Mouse (Mus musculus): ENCODE data around the gene Cys1. TPM values are rescaled to one million over a fixed set of nuclear protein-coding genes. Genes with fewer than 3 reads are reported as not detected.

Gene Cys1
- 1.8 and 1.9 TPM in 2 replicates for polyA plus RNA-seq (2015; fragmentation: Nextera tagmentation; extraction: Ambion mirVana)

GRCm38 (mm10) chr12:24681286-24682023 is at the start of gene Cys1:
TSS of gene Cys1 (minus strand) at chr12:24681813.
- H3K9ac ChIP-seq (ENCODE audit: low read length), result peak within 1 kb of the TSS; percentile 78
- peak; percentile 10; the same call in 1 of the 2 replicates for ATAC-seq (ENCODE audit: insufficient read depth, low FRiP score)
- peak within 1 kb of the TSS; percentile 50 for H3K4me3 ChIP-seq (replicated peaks; ENCODE audit: low read length)
- peaks cover 8% of the 10 kb centered on the region for H3K27me3 ChIP-seq (ENCODE audit: control insufficient read depth, insufficient read depth, low read length)
- H3K27ac ChIP-seq (ENCODE audit: low read length), result peak within 1 kb of the TSS; percentile 11; the same call in 1 of the 2 replicates
- peak within 1 kb of the TSS; percentile 84 for H3K4me2 ChIP-seq (ENCODE audit: low read depth, low read length)
- no peaks in the 10 kb centered on the region for H3K9me3 ChIP-seq (replicated peaks; ENCODE audit: control insufficient read depth, low read length)
- H3K4me1 ChIP-seq (ENCODE audit: control insufficient read depth, insufficient read depth, low read length), result peaks cover 27% of the 10 kb centered on the region
- no peaks in the 10 kb centered on the region for H3K36me3 ChIP-seq (ENCODE audit: control insufficient read depth, insufficient read depth, low read length)
- WGBS, result 8% methylated on average over 20 of the region's 20 CpGs

- 18% methylated on average over 2 of the region's 2 CpGs for WGBS
- H3K36me3 ChIP-seq (ENCODE audit: control insufficient read depth, insufficient read depth, low read length), result no peaks in the 10 kb centered on the region
- H3K27me3 ChIP-seq (ENCODE audit: control insufficient read depth, insufficient read depth, low read length), result no peaks in the 10 kb centered on the region
- peak overlapping the region; percentile 31 for H3K4me2 ChIP-seq (ENCODE audit: low read depth, low read length)
- H3K27ac ChIP-seq (ENCODE audit: low read length), result peak overlapping the region; percentile 91
- peaks cover 14% of the 10 kb centered on the region for H3K4me1 ChIP-seq (ENCODE audit: control insufficient read depth, insufficient read depth, low read length)
- H3K9ac ChIP-seq (ENCODE audit: low read length), result 0 out of 2 replicates have a peak overlapping the region, but pooled peaks have one; percentile 29
- no peak overlapping the region for H3K4me3 ChIP-seq (replicated peaks; ENCODE audit: low read length)
- peaks cover 1% of the 10 kb centered on the region; the same call in 1 of the 2 replicates for H3K9me3 ChIP-seq (replicated peaks; ENCODE audit: control insufficient read depth, low read length)
- peak; percentile 92 for ATAC-seq (ENCODE audit: insufficient read depth, low FRiP score)
These were observed 42.8 kb upstream of the Cys1 start for GRCm38 (mm10) chr12:24724369-24724768.

- Histone ChIP-seq H3K9ac (ENCODE audit: low read length) (0 out of 2 replicates have a peak overlapping the region, but pooled peaks have one; percentile 29), H3K4me2 (ENCODE audit: low read depth, low read length) (peak overlapping the region; percentile 31; the same call in 1 of the 2 replicates), H3K4me1 (ENCODE audit: control insufficient read depth, insufficient read depth, low read length) (peaks cover 14% of the 10 kb centered on the region), H3K27ac (ENCODE audit: low read length) (peak overlapping the region; percentile 91), H3K27me3 (ENCODE audit: control insufficient read depth, insufficient read depth, low read length) (no peaks in the 10 kb centered on the region), H3K4me3 (replicated peaks; ENCODE audit: low read length) (no peak overlapping the region), H3K9me3 (replicated peaks; ENCODE audit: control insufficient read depth, low read length) (no peaks in the 10 kb centered on the region), H3K36me3 (ENCODE audit: control insufficient read depth, insufficient read depth, low read length) (no peaks in the 10 kb centered on the region)
- peak; percentile 80 for ATAC-seq (ENCODE audit: insufficient read depth, low FRiP score)
- 27% methylated on average over 4 of the region's 4 CpGs for WGBS
These were observed 42.2 kb upstream of the Cys1 start for GRCm38 (mm10) chr12:24723859-24724258.

- H3K4me2 ChIP-seq (ENCODE audit: low read depth, low read length), result no peak overlapping the region
- no peak for ATAC-seq (ENCODE audit: insufficient read depth, low FRiP score)
- 24% methylated on average over 2 of the region's 2 CpGs for WGBS
- H3K9ac ChIP-seq (ENCODE audit: low read length), result no peak overlapping the region
- H3K27ac ChIP-seq (ENCODE audit: low read length), result peak overlapping the region; percentile 91
- no peaks in the 10 kb centered on the region for H3K36me3 ChIP-seq (ENCODE audit: control insufficient read depth, insufficient read depth, low read length)
- H3K4me3 ChIP-seq (replicated peaks; ENCODE audit: low read length), result no peak overlapping the region
- no peaks in the 10 kb centered on the region for H3K9me3 ChIP-seq (replicated peaks; ENCODE audit: control insufficient read depth, low read length)
- no peaks in the 10 kb centered on the region for H3K27me3 ChIP-seq (ENCODE audit: control insufficient read depth, insufficient read depth, low read length)
- H3K4me1 ChIP-seq (ENCODE audit: control insufficient read depth, insufficient read depth, low read length), result peaks cover 14% of the 10 kb centered on the region
These were observed 41.8 kb upstream of the Cys1 start for GRCm38 (mm10) chr12:24723434-24723833.

GRCm38 (mm10) chr12:24716721-24717301 is 35.2 kb upstream of the Cys1 start:
- ATAC-seq (ENCODE audit: insufficient read depth, low FRiP score), result peak; percentile 68; the same call in 1 of the 2 replicates
- no peaks in the 10 kb centered on the region for H3K27me3 ChIP-seq (ENCODE audit: control insufficient read depth, insufficient read depth, low read length)
- no peak overlapping the region for H3K9ac ChIP-seq (ENCODE audit: low read length)
- H3K4me3 ChIP-seq (replicated peaks; ENCODE audit: low read length), result no peak overlapping the region
- H3K36me3 ChIP-seq (ENCODE audit: control insufficient read depth, insufficient read depth, low read length), result 0 out of 2 replicates have a peak, but pooled peaks cover 7% of the 10 kb centered on the region
- H3K4me2 ChIP-seq (ENCODE audit: low read depth, low read length), result no peak overlapping the region
- H3K9me3 ChIP-seq (replicated peaks; ENCODE audit: control insufficient read depth, low read length), result no peaks in the 10 kb centered on the region
- H3K27ac ChIP-seq (ENCODE audit: low read length), result no peak overlapping the region
- H3K4me1 ChIP-seq (ENCODE audit: control insufficient read depth, insufficient read depth, low read length), result peaks cover 5% of the 10 kb centered on the region; the same call in 1 of the 2 replicates
- WGBS, result 54% methylated on average over 4 of the region's 4 CpGs

GRCm38 (mm10) chr12:24715268-24715896 is 33.8 kb upstream of the Cys1 start:
- Histone ChIP-seq H3K4me2 (ENCODE audit: low read depth, low read length) (no peak overlapping the region), H3K27ac (ENCODE audit: low read length) (no peak overlapping the region), H3K27me3 (ENCODE audit: control insufficient read depth, insufficient read depth, low read length) (no peaks in the 10 kb centered on the region), H3K36me3 (ENCODE audit: control insufficient read depth, insufficient read depth, low read length) (0 out of 2 replicates have a peak, but pooled peaks cover 9% of the 10 kb centered on the region), H3K9me3 (replicated peaks; ENCODE audit: control insufficient read depth, low read length) (no peaks in the 10 kb centered on the region), H3K4me3 (replicated peaks; ENCODE audit: low read length) (no peak overlapping the region), H3K9ac (ENCODE audit: low read length) (no peak overlapping the region), H3K4me1 (ENCODE audit: control insufficient read depth, insufficient read depth, low read length) (peaks cover 11% of the 10 kb centered on the region; the same call in 1 of the 2 replicates)
- no peak for ATAC-seq (ENCODE audit: insufficient read depth, low FRiP score)
- WGBS, result 70% methylated on average over 2 of the region's 2 CpGs

- no peak for ATAC-seq (ENCODE audit: insufficient read depth, low FRiP score)
- Histone ChIP-seq H3K9ac (ENCODE audit: low read length) (no peak overlapping the region), H3K36me3 (ENCODE audit: control insufficient read depth, insufficient read depth, low read length) (0 out of 2 replicates have a peak, but pooled peaks cover 9% of the 10 kb centered on the region), H3K4me2 (ENCODE audit: low read depth, low read length) (no peak overlapping the region), H3K4me1 (ENCODE audit: control insufficient read depth, insufficient read depth, low read length) (peaks cover 12% of the 10 kb centered on the region; the same call in 1 of the 2 replicates), H3K9me3 (replicated peaks; ENCODE audit: control insufficient read depth, low read length) (no peaks in the 10 kb centered on the region), H3K27ac (ENCODE audit: low read length) (no peak overlapping the region), H3K27me3 (ENCODE audit: control insufficient read depth, insufficient read depth, low read length) (no peaks in the 10 kb centered on the region), H3K4me3 (replicated peaks; ENCODE audit: low read length) (no peak overlapping the region)
- 72% methylated on average over 5 of the region's 5 CpGs for WGBS
These were observed 33.1 kb upstream of the Cys1 start for GRCm38 (mm10) chr12:24714579-24715255.

GRCm38 (mm10) chr12:24712396-24712795 is 30.8 kb upstream of the Cys1 start:
- H3K36me3 ChIP-seq (ENCODE audit: control insufficient read depth, insufficient read depth, low read length), result 0 out of 2 replicates have a peak, but pooled peaks cover 9% of the 10 kb centered on the region
- no peak overlapping the region for H3K4me3 ChIP-seq (replicated peaks; ENCODE audit: low read length)
- no peak overlapping the region for H3K27ac ChIP-seq (ENCODE audit: low read length)
- 72% methylated on average over 8 of the region's 8 CpGs for WGBS
- no peak for ATAC-seq (ENCODE audit: insufficient read depth, low FRiP score)
- no peaks in the 10 kb centered on the region for H3K27me3 ChIP-seq (ENCODE audit: control insufficient read depth, insufficient read depth, low read length)
- no peaks in the 10 kb centered on the region for H3K9me3 ChIP-seq (replicated peaks; ENCODE audit: control insufficient read depth, low read length)
- H3K9ac ChIP-seq (ENCODE audit: low read length), result 0 out of 2 replicates have a peak overlapping the region, but pooled peaks have one; percentile 13
- H3K4me1 ChIP-seq (ENCODE audit: control insufficient read depth, insufficient read depth, low read length), result peaks cover 26% of the 10 kb centered on the region
- no peak overlapping the region for H3K4me2 ChIP-seq (ENCODE audit: low read depth, low read length)

Data from stomach, embryonic 16.5 days (tissue).